Mouse (Mus musculus): ENCODE results near the gene Anks1b. TPM values are rescaled to one million over a fixed set of nuclear protein-coding genes. Genes with fewer than 3 reads are reported as not detected.
A peak's percentile ranks its signal among the peaks of the same experiment; 100 is the strongest.

The Anks1b gene
- total RNA-seq, 2 experiments from 2014 or later = 462 to 539 TPM

- no peak for DNase-seq (ENCODE audit: low spot score in 2 of 2)
These were observed 495.7 kb downstream of the Anks1b start for GRCm38 (mm10) chr10:90369015-90369414.

GRCm38 (mm10) chr10:90370751-90371150 is 497.4 kb downstream of the Anks1b start:
- DNase-seq (ENCODE audit: low spot score in 2 of 2) = peak; percentile 16 to 22

- peak; percentile 14 to 27 for DNase-seq (ENCODE audit: low spot score in 2 of 2)
These were observed 500.2 kb downstream of the Anks1b start for GRCm38 (mm10) chr10:90373469-90373868.

GRCm38 (mm10) chr10:90376605-90377004 is 503.3 kb downstream of the Anks1b start:
- no peak for DNase-seq (ENCODE audit: low spot score in 2 of 2)

GRCm38 (mm10) chr10:90380062-90380461 is 506.8 kb downstream of the Anks1b start:
- no peak for DNase-seq (ENCODE audit: low spot score in 2 of 2)

GRCm38 (mm10) chr10:90380704-90381339 is 507.5 kb downstream of the Anks1b start:
- no peak for DNase-seq (ENCODE audit: low spot score in 2 of 2)

- DNase-seq (ENCODE audit: low spot score in 2 of 2) = peak in 1 of 2 experiments; percentile 9
These were observed 527.1 kb downstream of the Anks1b start for GRCm38 (mm10) chr10:90400382-90400781.

GRCm38 (mm10) chr10:90408484-90408883 is 535.2 kb downstream of the Anks1b start:
- DNase-seq (ENCODE audit: low spot score in 2 of 2) = no peak

- no peak for DNase-seq (ENCODE audit: low spot score in 2 of 2)
These were observed 558.2 kb downstream of the Anks1b start for GRCm38 (mm10) chr10:90431527-90431926.

GRCm38 (mm10) chr10:90431974-90432373 is 558.7 kb downstream of the Anks1b start:
- DNase-seq (ENCODE audit: low spot score in 2 of 2) = peak; percentile 25 to 30

GRCm38 (mm10) chr10:90432479-90432878 is 559.2 kb downstream of the Anks1b start:
- DNase-seq (ENCODE audit: low spot score in 2 of 2) = peak; percentile 28 to 59

GRCm38 (mm10) chr10:90441036-90441435 is 567.7 kb downstream of the Anks1b start:
- no peak for DNase-seq (ENCODE audit: low spot score in 2 of 2)

- no peak for DNase-seq (ENCODE audit: low spot score in 2 of 2)
These were observed 568.3 kb downstream of the Anks1b start for GRCm38 (mm10) chr10:90441656-90442055.

- no peak for DNase-seq (ENCODE audit: low spot score in 2 of 2)
These were observed 591.6 kb downstream of the Anks1b start for GRCm38 (mm10) chr10:90464906-90465305.

GRCm38 (mm10) chr10:90465426-90465825 is 592.1 kb downstream of the Anks1b start:
- no peak for DNase-seq (ENCODE audit: low spot score in 2 of 2)

- no peak for DNase-seq (ENCODE audit: low spot score in 2 of 2)
These were observed 594.2 kb downstream of the Anks1b start for GRCm38 (mm10) chr10:90467546-90467945.

- DNase-seq (ENCODE audit: low spot score in 2 of 2) = peak; percentile 21 to 24
These were observed 620.1 kb downstream of the Anks1b start for GRCm38 (mm10) chr10:90493436-90493835.

- DNase-seq (ENCODE audit: low spot score in 2 of 2) = no peak
These were observed 620.8 kb downstream of the Anks1b start for GRCm38 (mm10) chr10:90493996-90494642.

GRCm38 (mm10) chr10:90494981-90495516 is 621.7 kb downstream of the Anks1b start:
- peak; percentile 56 to 85 for DNase-seq (ENCODE audit: low spot score in 2 of 2)

GRCm38 (mm10) chr10:90507561-90507960 is 634.3 kb downstream of the Anks1b start:
- DNase-seq (ENCODE audit: low spot score in 2 of 2) = no peak

GRCm38 (mm10) chr10:90512801-90513200 is 639.5 kb downstream of the Anks1b start:
- no peak for DNase-seq (ENCODE audit: low spot score in 2 of 2)

- DNase-seq (ENCODE audit: low spot score in 2 of 2) = no peak
These were observed 658.5 kb downstream of the Anks1b start for GRCm38 (mm10) chr10:90531813-90532212.
